Mouse (Mus musculus) embryonic facial prominence, embryonic 13.5 days (tissue): ENCODE results near the gene Atrnl1. TPM values are rescaled to one million over a fixed set of nuclear protein-coding genes. Genes with fewer than 3 reads are reported as not detected.

Experiments
- ATAC-seq: fragments of 200-750 bp; cut with Nextera tagmentation; 2 replicates; pipeline ENCODE4 v1.8.0; 2017; ENCODE audit warnings: low read depth; ENCODE audit not compliant: insufficient number of reproducible peaks, insufficient read depth, low FRiP score, low TSS enrichment
- H3K27ac ChIP-seq: fragments of 300-500 bp; sonication (generic); 2 replicates; pipeline ENCODE4 v1.5.1; 2015; ENCODE audit warnings: moderate library complexity, mild to moderate bottlenecking, inconsistent platforms
- H3K27me3 ChIP-seq: fragments of 300-500 bp; sonication (generic); 2 replicates; pipeline ENCODE4 v1.6.1; 2015; ENCODE audit warnings: mild to moderate bottlenecking, inconsistent platforms
- H3K36me3 ChIP-seq: fragments of 300-500 bp; sonication (generic); 2 replicates; pipeline ENCODE4 v1.6.1; 2015; ENCODE audit warnings: mild to moderate bottlenecking, inconsistent platforms
- H3K4me1 ChIP-seq: fragments of 300-500 bp; sonication (generic); 2 replicates; pipeline ENCODE4 v1.6.1; 2015; ENCODE audit warnings: inconsistent platforms
- H3K4me2 ChIP-seq: fragments of 300-500 bp; sonication (generic); 2 replicates; pipeline ENCODE4 v1.6.1; 2015; ENCODE audit warnings: moderate library complexity, mild to moderate bottlenecking, inconsistent platforms
- H3K4me3 ChIP-seq: fragments of 300-500 bp; sonication (generic); 2 replicates; pipeline ENCODE4 v1.5.1; 2015; ENCODE audit warnings: mild to moderate bottlenecking, inconsistent platforms
- H3K9ac ChIP-seq: fragments of 300-500 bp; sonication (generic); 2 replicates; pipeline ENCODE4 v1.6.1; 2015; ENCODE audit warnings: mild to moderate bottlenecking, inconsistent platforms
- H3K9me3 ChIP-seq: fragments of 300-500 bp; sonication (generic); 2 replicates; pipeline ENCODE4 v1.6.1; 2016; ENCODE audit warnings: inconsistent platforms
- WGBS: fragments of 180-500 bp; shearing (Covaris S2); methylation state at CpG from one replicate; pipeline ENCODE4 v1.1.7; 2015; ENCODE audit warnings: mixed read lengths; 5-methylcytosine and 5-hydroxymethylcytosine counted together
- polyA plus RNA-seq: library from polyadenylated mRNA; unstranded; fragments of >200 nt; fragmentation: Nextera tagmentation; extraction: Ambion mirVana; gene quantifications from 2 replicates; pipeline ENCODE4 v1.2.1, GENCODE M21; 2015

The Atrnl1 gene
- polyA plus RNA-seq, 1 experiment from 2014 or later = 8.2 TPM

GRCm38 (mm10) chr19:57611291-57612178 is 701 bp downstream of the Atrnl1 start:
- Histone ChIP-seq H3K4me1 (peaks cover 27% of the 10 kb centered on the region), H3K4me3 (peak overlapping the region; percentile 96), H3K36me3 (no peaks in the 10 kb centered on the region), H3K9ac (peak overlapping the region; percentile 94), H3K4me2 (peak overlapping the region; percentile 96), H3K9me3 (no peaks in the 10 kb centered on the region), H3K27me3 (no peaks in the 10 kb centered on the region), H3K27ac (peak overlapping the region; percentile 97)
- WGBS = under 1% methylated on average over 57 of the region's 57 CpGs
- ATAC-seq = peak; percentile 72

- peak overlapping the region; percentile 94 for H3K9ac ChIP-seq
- H3K4me2 ChIP-seq = peak overlapping the region; percentile 96
- no peaks in the 10 kb centered on the region for H3K9me3 ChIP-seq
- H3K27me3 ChIP-seq = no peaks in the 10 kb centered on the region
- peaks cover 21% of the 10 kb centered on the region for H3K4me1 ChIP-seq
- peak overlapping the region; percentile 97; the same call in 1 of the 2 replicates for H3K27ac ChIP-seq
- 4% methylated on average over 2 of the region's 2 CpGs for WGBS
- ATAC-seq = no peak
- peak overlapping the region; percentile 96 for H3K4me3 ChIP-seq
- no peaks in the 10 kb centered on the region for H3K36me3 ChIP-seq
Measured at GRCm38 (mm10) chr19:57612179-57612472, 1.3 kb downstream of the Atrnl1 start.

GRCm38 (mm10) chr19:57615972-57616621 is 5.3 kb downstream of the Atrnl1 start:
- H3K36me3 ChIP-seq = peaks cover 3% of the 10 kb centered on the region; the same call in 1 of the 2 replicates
- H3K4me1 ChIP-seq = peaks cover 13% of the 10 kb centered on the region
- ATAC-seq = no peak
- no peak overlapping the region for H3K4me3 ChIP-seq
- H3K27me3 ChIP-seq = no peaks in the 10 kb centered on the region
- H3K9ac ChIP-seq = no peak overlapping the region
- no peak overlapping the region for H3K4me2 ChIP-seq
- no peak overlapping the region for H3K27ac ChIP-seq
- H3K9me3 ChIP-seq = no peaks in the 10 kb centered on the region
- 81% methylated on average over 9 of the region's 9 CpGs for WGBS

- no peak for ATAC-seq
- no peaks in the 10 kb centered on the region for H3K27me3 ChIP-seq
- 82% methylated on average over 9 of the region's 9 CpGs for WGBS
Measured at GRCm38 (mm10) chr19:57619088-57619487, 8.3 kb downstream of the Atrnl1 start.

GRCm38 (mm10) chr19:57621814-57622213 is 11.0 kb downstream of the Atrnl1 start:
- no peak overlapping the region for H3K9ac ChIP-seq
- no peaks in the 10 kb centered on the region for H3K9me3 ChIP-seq
- peaks cover 13% of the 10 kb centered on the region for H3K36me3 ChIP-seq
- WGBS = 87% methylated on average over 19 of the region's 19 CpGs
- no peaks in the 10 kb centered on the region for H3K27me3 ChIP-seq
- no peak overlapping the region for H3K27ac ChIP-seq
- H3K4me2 ChIP-seq = no peak overlapping the region
- ATAC-seq = no peak
- H3K4me1 ChIP-seq = 0 out of 2 replicates have a peak, but pooled peaks cover 2% of the 10 kb centered on the region
- no peak overlapping the region for H3K4me3 ChIP-seq

More at GRCm38 (mm10) chr19:57619088-57619487, 8.3 kb downstream of the Atrnl1 start:
- Histone ChIP-seq H3K4me1 (peaks cover 2% of the 10 kb centered on the region; the same call in 1 of the 2 replicates), H3K9me3 (no peaks in the 10 kb centered on the region), H3K27ac (no peak overlapping the region), H3K4me2 (no peak overlapping the region), H3K36me3 (peaks cover 3% of the 10 kb centered on the region; the same call in 1 of the 2 replicates), H3K9ac (no peak overlapping the region), H3K4me3 (no peak overlapping the region)

GRCm38 (mm10) chr19:57625738-57626137 is 14.9 kb downstream of the Atrnl1 start:
- H3K4me2 ChIP-seq = no peak overlapping the region
- H3K36me3 ChIP-seq = peaks cover 10% of the 10 kb centered on the region
- H3K9me3 ChIP-seq = no peaks in the 10 kb centered on the region
- no peak for ATAC-seq
- no peak overlapping the region for H3K27ac ChIP-seq
- H3K4me1 ChIP-seq = no peaks in the 10 kb centered on the region
- no peak overlapping the region for H3K4me3 ChIP-seq
- H3K27me3 ChIP-seq = no peaks in the 10 kb centered on the region
- H3K9ac ChIP-seq = no peak overlapping the region
- WGBS = 89% methylated on average over 9 of the region's 9 CpGs

GRCm38 (mm10) chr19:57627251-57627650 is 16.4 kb downstream of the Atrnl1 start:
- Histone ChIP-seq H3K9me3 (no peaks in the 10 kb centered on the region), H3K9ac (no peak overlapping the region), H3K27ac (no peak overlapping the region), H3K36me3 (peaks cover 10% of the 10 kb centered on the region), H3K27me3 (no peaks in the 10 kb centered on the region), H3K4me1 (no peaks in the 10 kb centered on the region), H3K4me2 (no peak overlapping the region), H3K4me3 (no peak overlapping the region)
- 91% methylated on average over 8 of the region's 8 CpGs for WGBS
- no peak for ATAC-seq

- peaks cover 13% of the 10 kb centered on the region for H3K36me3 ChIP-seq
- ATAC-seq = no peak
- no peak overlapping the region for H3K4me2 ChIP-seq
- no peak overlapping the region for H3K9ac ChIP-seq
- WGBS = 90% methylated on average over 21 of the region's 21 CpGs
- H3K4me3 ChIP-seq = no peak overlapping the region
- no peak overlapping the region for H3K27ac ChIP-seq
- no peaks in the 10 kb centered on the region for H3K9me3 ChIP-seq
- H3K27me3 ChIP-seq = no peaks in the 10 kb centered on the region
- 0 out of 2 replicates have a peak, but pooled peaks cover 5% of the 10 kb centered on the region for H3K4me1 ChIP-seq
Measured at GRCm38 (mm10) chr19:57642536-57642935, 31.7 kb downstream of the Atrnl1 start.

GRCm38 (mm10) chr19:57642980-57643379 is 32.1 kb downstream of the Atrnl1 start:
- 14% methylated on average over 2 of the region's 2 CpGs for WGBS
- ATAC-seq = no peak

GRCm38 (mm10) chr19:57648202-57648943 is 37.5 kb downstream of the Atrnl1 start:
- WGBS = 89% methylated on average over 14 of the region's 14 CpGs
- ATAC-seq = no peak
- peaks cover 12% of the 10 kb centered on the region; the same call in 1 of the 2 replicates for H3K36me3 ChIP-seq
- no peak overlapping the region for H3K4me2 ChIP-seq
- H3K4me3 ChIP-seq = no peak overlapping the region
- H3K27me3 ChIP-seq = no peaks in the 10 kb centered on the region
- no peak overlapping the region for H3K9ac ChIP-seq
- H3K4me1 ChIP-seq = no peaks in the 10 kb centered on the region
- peaks cover 5% of the 10 kb centered on the region for H3K9me3 ChIP-seq
- H3K27ac ChIP-seq = no peak overlapping the region

More at GRCm38 (mm10) chr19:57642980-57643379, 32.1 kb downstream of the Atrnl1 start:
- Histone ChIP-seq H3K27ac (no peak overlapping the region), H3K36me3 (peaks cover 15% of the 10 kb centered on the region), H3K9ac (no peak overlapping the region), H3K4me3 (no peak overlapping the region), H3K9me3 (no peaks in the 10 kb centered on the region; the same call in 1 of the 2 replicates), H3K27me3 (no peaks in the 10 kb centered on the region), H3K4me2 (no peak overlapping the region), H3K4me1 (0 out of 2 replicates have a peak, but pooled peaks cover 5% of the 10 kb centered on the region)

- no peak overlapping the region for H3K4me3 ChIP-seq
- H3K27ac ChIP-seq = no peak overlapping the region
- whole genome bisulfite sequencing = over 99% methylated on average over 4 of the region's 4 CpGs
- no peak for ATAC-seq
- H3K36me3 ChIP-seq = peaks cover 14% of the 10 kb centered on the region; the same call in 1 of the 2 replicates
- no peaks in the 10 kb centered on the region for H3K4me1 ChIP-seq
- no peaks in the 10 kb centered on the region for H3K27me3 ChIP-seq
- no peak overlapping the region for H3K4me2 ChIP-seq
- H3K9me3 ChIP-seq = peaks cover 5% of the 10 kb centered on the region
- no peak overlapping the region for H3K9ac ChIP-seq
Measured at GRCm38 (mm10) chr19:57648944-57649271, 38.1 kb downstream of the Atrnl1 start.
